In the genomic region with DNA sequence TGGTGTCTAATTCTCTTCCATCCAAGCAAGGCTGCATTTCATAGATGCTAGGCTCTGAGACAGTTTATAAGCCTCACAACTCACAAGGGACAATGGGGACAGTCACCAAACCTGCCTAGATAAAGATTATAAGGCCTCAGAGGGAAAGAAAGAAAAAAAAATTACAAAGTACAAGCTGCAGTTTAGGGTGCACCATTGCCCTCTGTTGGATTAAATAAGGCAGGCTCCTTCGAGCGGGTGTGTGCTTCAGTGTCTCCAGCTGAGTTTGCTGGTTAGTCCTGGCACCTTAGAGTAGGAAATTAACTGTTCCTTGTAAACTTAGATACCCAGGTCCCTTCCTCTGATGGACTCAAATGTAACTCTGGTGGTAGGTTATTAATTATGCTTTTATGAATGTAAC, we compare ENCODE assay signal across 14 mouse cellular contexts. TPM values are rescaled to one million over a fixed set of nuclear protein-coding genes. Genes with fewer than 3 reads are reported as not detected.
DNase-seq lines count a peak whose midpoint lies in the region; ATAC-seq and TF ChIP-seq lines count a peak whose summit lies in the region.
"Had no signal": no experiment of that assay in that cellular context is flagged by ENCODE, and none has a peak within 500 bp of the region (broad histone marks: within the 10 kb centered on the region; RNA-seq: fewer than 3 reads in every experiment).

No protein-coding gene starts in this region.

- TF ChIP-seq CTCF in layer of hippocampus, adult 2 months (conservative IDR thresholded peaks at IDR 0.05), result peak; percentile 76
- no peak for TF ChIP-seq CTCF in thymus, adult 2 months (IDR thresholded peaks at IDR 0.05; ENCODE audit: borderline replicate concordance, control insufficient read depth, extremely low read depth, insufficient read depth, low read length, poor library complexity)
- TF ChIP-seq CTCF in brain, embryonic 14.5 days (IDR thresholded peaks at IDR 0.05; ENCODE audit: borderline replicate concordance, extremely low read depth, insufficient read depth, insufficient read length), result peak; percentile 40; the same call in 1 of the 2 replicates

- no peaks in the 10 kb centered on the region for H3K9me3 ChIP-seq in heart, embryonic 11.5 days (replicated peaks; ENCODE audit: control insufficient read depth, low read length)
- H3K9me3 ChIP-seq: hindbrain, embryonic 10.5 days had no signal

- no peak overlapping the region for H3K27ac ChIP-seq in layer of hippocampus, adult 2 months
- no peak overlapping the region; the same call in 1 of the 2 replicates for H3K27ac ChIP-seq in thymus, adult 2 months (ENCODE audit: control insufficient read depth, insufficient read depth, low read length)
- no peak overlapping the region for H3K27ac ChIP-seq in heart, embryonic 11.5 days (ENCODE audit: low read depth, low read length)
- H3K27ac ChIP-seq: hindbrain, embryonic 10.5 days; macrophage had no signal

- no peak overlapping the region for H3K4me3 ChIP-seq in layer of hippocampus, adult 2 months
- H3K4me3 ChIP-seq in thymus, adult 2 months (ENCODE audit: control insufficient read depth, insufficient read depth, low read length), result no peak overlapping the region
- H3K4me3 ChIP-seq in heart, embryonic 11.5 days (ENCODE audit: low read depth, low read length), result no peak overlapping the region
- H3K4me3 ChIP-seq: hindbrain, embryonic 10.5 days had no signal

- no peak overlapping the region for H3K4me2 ChIP-seq in heart, embryonic 11.5 days

- H3K4me1 ChIP-seq in thymus, adult 2 months (replicated peaks; ENCODE audit: control insufficient read depth, insufficient read depth, low read length), result peaks cover 48% of the 10 kb centered on the region
- H3K4me1 ChIP-seq in heart, embryonic 11.5 days (ENCODE audit: control insufficient read depth, insufficient read depth, low read length), result peaks cover 21% of the 10 kb centered on the region

- peak in 1 of 2 experiments; percentile 35 for DNase-seq in layer of hippocampus, adult 2 months (ENCODE audit: low spot score in 2 of 2)
- no peak for DNase-seq in layer of hippocampus, adult 8-10 months (ENCODE audit: low spot score in 2 of 2)
- peak; percentile 54 for DNase-seq in thymus, adult 2 months
- DNase-seq in thymus, adult 18-20 months, result no peak
- DNase-seq in brain, embryonic 14.5 days (ENCODE audit: low read depth), result peak; percentile 40
- peak; percentile 65 for DNase-seq in thymus, postnatal 4 days
- no peak for DNase-seq in retina, embryonic 14.5 days (ENCODE audit: low spot score)
- DNase-seq: gastrocnemius, postnatal 14 days; kidney, postnatal 25 days; left cerebral cortex, postnatal 4 days had no signal

- TF ChIP-seq POLR2A in thymus, adult 2 months (IDR thresholded peaks at IDR 0.05; ENCODE audit: control insufficient read depth, extremely low read depth, insufficient read depth, low read length, poor library complexity), result no peak
- TF ChIP-seq POLR2A in brain, embryonic 14.5 days (IDR thresholded peaks at IDR 0.05; ENCODE audit: borderline replicate concordance, extremely low read depth, insufficient read depth, insufficient read length, poor library complexity, severe bottlenecking), result no peak

- H3K36me3 ChIP-seq in thymus, adult 2 months (ENCODE audit: control insufficient read depth, insufficient read depth, low read length), result peaks cover 11% of the 10 kb centered on the region; the same call in 1 of the 2 replicates
- H3K36me3 ChIP-seq in heart, embryonic 11.5 days (ENCODE audit: control insufficient read depth, insufficient read depth, low read length), result no peaks in the 10 kb centered on the region
- H3K36me3 ChIP-seq: hindbrain, embryonic 10.5 days had no signal

- WGBS in thymus, adult 2 months, result 20% methylated on average over 2 of the region's 2 CpGs
- WGBS in heart, embryonic 11.5 days (ENCODE audit: insufficient replicate concordance), result 58% methylated on average over 2 of the region's 2 CpGs

- ATAC-seq in heart, embryonic 11.5 days (replicated peaks; ENCODE audit: insufficient number of reproducible peaks, low FRiP score, low TSS enrichment), result no peak

- no peak overlapping the region for H3K9ac ChIP-seq in heart, embryonic 11.5 days (ENCODE audit: low read depth, low read length)

- H3K27me3 ChIP-seq in thymus, adult 2 months (ENCODE audit: control insufficient read depth, insufficient read depth, low read length), result no peaks in the 10 kb centered on the region
- peaks cover 13% of the 10 kb centered on the region; the same call in 1 of the 2 replicates for H3K27me3 ChIP-seq in heart, embryonic 11.5 days (ENCODE audit: control insufficient read depth, insufficient read depth, low read length)

RNA-seq across cellular contexts. Expression of a gene that starts 45.4 kb away (rescaled TPM):
- total RNA-seq in layer of hippocampus, adult 2 months (2021), result under 1 TPM; 0.22 to 0.28 TPM
- under 1 TPM; 0.07 to 0.34 (median 0.17) TPM for total RNA-seq in layer of hippocampus, adult 8-10 months (2022)
- 139 and 162 TPM in 2 replicates for polyA plus RNA-seq in thymus, adult 2 months (2012; rRNA removed)
- 0.30 and 0.49 TPM in 2 replicates for polyA plus RNA-seq in brain, embryonic 14.5 days (2012; rRNA removed)
- polyA plus RNA-seq in heart, embryonic 11.5 days (2014; fragmentation: Nextera tagmentation; extraction: Ambion mirVana), result 12.8 and 16.0 TPM in 2 replicates

RNA-seq across cellular contexts. Expression of a gene that starts 52.9 kb away (rescaled TPM):
- not detected for total RNA-seq in layer of hippocampus, adult 2 months (2021)
- total RNA-seq in layer of hippocampus, adult 8-10 months (2022), result not detected
- polyA plus RNA-seq in thymus, adult 2 months (2012; rRNA removed), result 0.09 TPM in 2 replicates
- not detected in 2 replicates for polyA plus RNA-seq in brain, embryonic 14.5 days (2012; rRNA removed)
- polyA plus RNA-seq in heart, embryonic 11.5 days (2014; fragmentation: Nextera tagmentation; extraction: Ambion mirVana), result not detected in 2 replicates
- total RNA-seq: gastrocnemius, postnatal 14 days had no signal
- polyA plus RNA-seq: hindbrain, embryonic 10.5 days; macrophage; neural tube, embryonic 11.5 days had no signal

RNA-seq across cellular contexts. Expression of a gene that starts 53.8 kb away (rescaled TPM):
- total RNA-seq in layer of hippocampus, adult 2 months (2021), result under 1 TPM in 1 of 2 experiments, not detected in 1; 0.15 TPM
- under 1 TPM; 0.16 to 0.32 (median 0.23) TPM for total RNA-seq in layer of hippocampus, adult 8-10 months (2022)
- 3.5 and 5.4 TPM in 2 replicates for polyA plus RNA-seq in thymus, adult 2 months (2012; rRNA removed)
- polyA plus RNA-seq in brain, embryonic 14.5 days (2012; rRNA removed), result 0.33 and 0.36 TPM in 2 replicates
- polyA plus RNA-seq in heart, embryonic 11.5 days (2014; fragmentation: Nextera tagmentation; extraction: Ambion mirVana), result 0.19 TPM in 1 of 2 replicates, not detected in the other

Comparison
In these comparisons a context has a peak if more than half of its experiments do, and no peak if none do; other contexts are left out.
1. DNase-seq: peak in thymus, adult 2 months (single experiment), brain, embryonic 14.5 days (single experiment) and thymus, postnatal 4 days (single experiment); none in layer of hippocampus, adult 8-10 months (0 of 2), thymus, adult 18-20 months (0 of 2) and retina, embryonic 14.5 days (single experiment).